Comparison of ENCODE assay signal across 7 mouse cellular contexts in the genomic region with DNA sequence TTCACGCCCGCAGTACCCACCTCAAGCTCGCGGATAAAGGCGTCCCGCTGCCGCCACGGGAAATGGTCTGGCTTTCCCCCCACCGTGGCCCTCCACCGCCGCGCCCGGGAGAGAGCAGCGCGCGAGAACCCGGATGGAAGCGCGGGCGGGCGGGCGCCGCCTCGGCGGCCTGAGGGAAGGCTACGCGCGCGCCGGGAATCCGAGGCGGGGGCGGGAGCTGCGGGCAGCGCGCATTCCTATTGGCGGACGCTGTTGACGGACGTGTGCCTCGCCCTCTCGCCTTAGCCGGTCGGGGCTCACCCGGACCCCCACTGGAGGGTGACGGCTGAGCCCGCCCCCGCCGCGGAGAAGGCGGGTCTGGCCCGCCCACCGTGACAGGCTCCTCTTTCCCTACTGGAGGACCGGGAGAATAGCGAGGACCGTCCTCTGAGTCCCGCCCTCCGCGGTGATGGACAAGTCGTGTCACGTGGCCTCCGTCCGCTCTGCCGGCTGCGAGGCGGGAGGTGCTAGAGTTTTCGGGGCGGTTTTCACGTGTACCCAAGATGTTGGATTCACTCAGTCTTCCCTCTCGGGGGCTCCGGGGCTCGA. TPM values are rescaled to one million over a fixed set of nuclear protein-coding genes. Genes with fewer than 3 reads are reported as not detected.
DNase-seq lines count a peak whose midpoint lies in the region; ATAC-seq lines count a peak whose summit lies in the region.

No protein-coding gene starts in this region.

- peak overlapping the region; percentile 87 for H3K4me3 ChIP-seq in intestine, embryonic 15.5 days (replicated peaks)
- H3K4me3 ChIP-seq in midbrain, embryonic 10.5 days: peak overlapping the region; percentile 93

- H3K36me3 ChIP-seq in intestine, embryonic 15.5 days: no peaks in the 10 kb centered on the region
- no peaks in the 10 kb centered on the region for H3K36me3 ChIP-seq in midbrain, embryonic 10.5 days

- intact Hi-C loops in gastrocnemius, postnatal 36 days (cut with DNase I): no loop called here
- intact Hi-C loops in left cerebral cortex, postnatal 25 days (cut with DNase I): no loop called here

- ATAC-seq in intestine, embryonic 15.5 days: peak; percentile 97

- peak overlapping the region; percentile 99 for H3K27ac ChIP-seq in intestine, embryonic 15.5 days
- peak overlapping the region; percentile 100 for H3K27ac ChIP-seq in midbrain, embryonic 10.5 days (replicated peaks)

- H3K9me3 ChIP-seq in intestine, embryonic 15.5 days: no peaks in the 10 kb centered on the region
- no peaks in the 10 kb centered on the region for H3K9me3 ChIP-seq in midbrain, embryonic 10.5 days (replicated peaks)

- peaks cover 7% of the 10 kb centered on the region; the same call in 1 of the 2 replicates for H3K4me1 ChIP-seq in intestine, embryonic 15.5 days (replicated peaks)
- H3K4me1 ChIP-seq in midbrain, embryonic 10.5 days: peaks cover 35% of the 10 kb centered on the region

- under 1% methylated on average over 70 of the region's 72 CpGs for WGBS in intestine, embryonic 15.5 days
- under 1% methylated on average over 72 of the region's 72 CpGs for WGBS in midbrain, embryonic 10.5 days

- peak overlapping the region; percentile 52 for H3K4me2 ChIP-seq in intestine, embryonic 15.5 days (replicated peaks)

- peak; percentile 100 for DNase-seq in adrenal gland, adult 2 months
- peak; percentile 98 for DNase-seq in embryo, embryonic 11.5 days (ENCODE audit: low read depth, low spot score)
- peak; percentile 99 to 100 for DNase-seq in gastrocnemius, postnatal 36 days
- peak; percentile 100 for DNase-seq in left cerebral cortex, postnatal 25 days (ENCODE audit: low spot score in 2 of 2)
- peak; percentile 99 for DNase-seq in midbrain, embryonic 10.5 days (ENCODE audit: low spot score)
- peak; percentile 98 for DNase-seq in right cerebral cortex, postnatal 4 days

- peak overlapping the region; percentile 99 for H3K9ac ChIP-seq in intestine, embryonic 15.5 days

- no peaks in the 10 kb centered on the region for H3K27me3 ChIP-seq in intestine, embryonic 15.5 days (replicated peaks)
- peaks cover 6% of the 10 kb centered on the region for H3K27me3 ChIP-seq in midbrain, embryonic 10.5 days (ENCODE audit: low read depth, poor library complexity, severe bottlenecking)

RNA-seq across cellular contexts. Expression of gene A830005F24Rik, which starts 33.1 kb away (rescaled TPM):
- total RNA-seq in adrenal gland, adult 2 months (2021): not detected
- polyA plus RNA-seq in adrenal gland, adult 2 months (2012; rRNA removed): not detected in 2 replicates
- under 1 TPM in 1 of 2 experiments, not detected in 1; 0.36 TPM for total RNA-seq in gastrocnemius, postnatal 36 days (2021)
- polyA plus RNA-seq in intestine, embryonic 15.5 days (2015; fragmentation: Nextera tagmentation; extraction: Ambion mirVana): 0.37 and 0.99 TPM in 2 replicates
- 1 to 10 TPM; 1.6 to 1.8 TPM for total RNA-seq in left cerebral cortex, postnatal 25 days (2021)
- 2.1 and 3.1 TPM in 2 replicates for polyA plus RNA-seq in midbrain, embryonic 10.5 days (2016; fragmentation: Nextera tagmentation; extraction: Ambion mirVana)

RNA-seq across cellular contexts. Expression of gene Zfp169, which starts 33.2 kb away (rescaled TPM):
- 1 to 10 TPM; 6.5 to 6.9 TPM for total RNA-seq in adrenal gland, adult 2 months (2021)
- 2.6 and 2.7 TPM in 2 replicates for polyA plus RNA-seq in adrenal gland, adult 2 months (2012; rRNA removed)
- total RNA-seq in gastrocnemius, postnatal 36 days (2021): 1 to 10 TPM; 2.2 to 3.6 TPM
- 3.0 and 3.1 TPM in 2 replicates for polyA plus RNA-seq in intestine, embryonic 15.5 days (2015; fragmentation: Nextera tagmentation; extraction: Ambion mirVana)
- 10 to 100 TPM; 20.8 to 22.7 TPM for total RNA-seq in left cerebral cortex, postnatal 25 days (2021)
- polyA plus RNA-seq in midbrain, embryonic 10.5 days (2016; fragmentation: Nextera tagmentation; extraction: Ambion mirVana): 4.7 TPM in 2 replicates

Comparison
In these comparisons a context has a peak if more than half of its experiments do, and no peak if none do; other contexts are left out.
1. Peak in every context shown above with its lines: DNase-seq, ATAC-seq, H3K4me3 ChIP-seq and H3K27ac ChIP-seq.